Mouse (Mus musculus) embryonic fibroblast, embryonic 13.5 days (primary cell): ENCODE measurements at regions not wholly inside any gene's neighbourhood (a gene's known extent, or its start where the extent isn't known, plus 50 kb on each side); places are given as distances from the start of the nearest gene placed in this dataset.

Source experiments
- H3K27ac ChIP-seq: 2 replicates; pipeline ENCODE4 v1.5.1; 2012; ENCODE audit warnings: low read length, control low read depth, inconsistent platforms; ENCODE audit not compliant: insufficient read depth
- H3K4me1 ChIP-seq: 2 replicates; pipeline ENCODE4 v1.6.1; 2011; ENCODE audit warnings: low read length; ENCODE audit not compliant: control insufficient read depth, insufficient read depth
- H3K4me3 ChIP-seq: 2 replicates; pipeline ENCODE4 v1.5.1; 2011; ENCODE audit warnings: mild to moderate bottlenecking, control low read depth, low read length; ENCODE audit not compliant: insufficient read depth
- CTCF ChIP-seq: IDR thresholded peaks from 2 replicates; pipeline ENCODE4 v1.5.1; 2011; ENCODE audit warnings: mild to moderate bottlenecking, control low read depth, low read length, moderate library complexity, borderline replicate concordance; ENCODE audit not compliant: insufficient read depth
- POLR2A ChIP-seq: IDR thresholded peaks from 2 replicates; pipeline ENCODE4 v1.6.1; 2011; ENCODE audit warnings: low read depth, mild to moderate bottlenecking, control low read depth, low read length, moderate library complexity

DNA sequence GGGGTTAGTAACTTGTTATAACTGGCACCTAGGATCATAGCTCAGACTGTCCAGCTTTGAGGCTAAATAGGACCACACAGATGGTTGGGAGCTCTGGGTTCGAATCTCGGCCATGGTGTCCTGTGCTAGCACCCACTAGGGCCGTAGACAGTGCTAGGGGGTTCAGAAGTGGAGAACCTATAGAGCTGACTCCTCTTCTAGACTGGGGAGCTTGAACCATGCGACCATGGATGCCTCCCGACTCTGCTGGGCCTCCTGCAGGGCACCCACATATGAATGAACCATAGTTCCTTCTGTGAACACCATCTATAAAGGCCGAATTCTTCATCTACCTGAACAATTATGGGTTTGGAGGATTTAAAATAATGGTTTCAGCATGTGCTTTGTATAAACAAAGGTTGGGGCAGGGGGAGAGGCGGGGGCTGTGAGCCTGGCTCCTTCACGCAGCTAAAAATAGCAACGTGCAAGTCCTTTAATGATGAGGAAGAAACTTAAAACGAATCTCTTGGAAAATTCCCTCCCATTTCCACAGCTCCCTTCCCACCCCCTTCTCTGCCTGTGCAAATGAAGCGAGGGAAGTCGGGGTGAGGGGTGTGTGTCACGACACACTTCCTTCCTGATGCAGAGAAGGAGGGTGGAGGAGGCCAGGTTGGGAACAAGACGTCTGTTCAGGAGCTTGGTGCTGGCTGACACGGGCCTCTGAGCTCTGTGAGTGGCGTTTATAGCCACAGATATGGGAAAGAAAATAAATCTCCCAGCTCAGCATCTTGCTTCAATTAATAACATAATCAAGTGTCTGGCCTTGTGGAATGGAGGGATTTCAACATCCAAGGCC, 71.6 kb downstream of the Syf2 start:
- Histone ChIP-seq H3K27ac (peak overlapping the region; percentile 68), H3K4me3 (no peak overlapping the region), H3K4me1 (0 out of 2 replicates have a peak, but pooled peaks cover 6% of the 10 kb centered on the region)
- 0 out of 2 replicates have a peak, but pooled peaks have one; percentile 24 for TF ChIP-seq POLR2A
- TF ChIP-seq CTCF: no peak

GRCm38 (mm10) chr4:135011365-135011764, 80.7 kb downstream of the Syf2 start:
- no peak overlapping the region for H3K27ac ChIP-seq
- TF ChIP-seq POLR2A (no peak), CTCF (no peak)
- H3K4me1 ChIP-seq: no peaks in the 10 kb centered on the region

DNA sequence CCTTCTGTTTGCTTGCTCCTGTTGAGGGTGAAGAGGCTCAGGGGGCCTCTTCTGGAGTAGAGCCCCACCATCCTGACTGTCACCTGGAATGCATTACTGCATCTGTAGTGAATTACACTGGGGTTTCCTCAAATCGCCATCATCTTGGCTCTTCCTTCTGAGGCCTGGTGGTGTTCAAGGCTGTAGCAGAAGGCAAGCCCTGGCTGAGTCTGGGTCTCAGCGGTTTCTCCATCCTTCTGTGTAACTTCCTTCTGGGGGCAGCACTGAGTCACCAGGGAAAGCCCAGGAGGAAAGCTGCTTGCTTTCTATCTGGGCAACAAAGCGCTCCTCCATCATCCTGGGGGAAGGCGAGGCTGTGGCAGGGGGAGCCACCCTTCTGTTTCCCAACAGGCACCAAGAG, 82.2 kb downstream of the Syf2 start:
- TF ChIP-seq POLR2A (no peak), CTCF (no peak)
- H3K4me3 ChIP-seq: no peak overlapping the region
- H3K27ac ChIP-seq: no peak overlapping the region
- no peaks in the 10 kb centered on the region for H3K4me1 ChIP-seq

More at GRCm38 (mm10) chr4:135011365-135011764, 80.7 kb downstream of the Syf2 start:
- no peak overlapping the region for H3K4me3 ChIP-seq

GRCm38 (mm10) chr4:135013932-135014331, 83.2 kb downstream of the Syf2 start:
- Histone ChIP-seq H3K27ac (no peak overlapping the region), H3K4me1 (no peaks in the 10 kb centered on the region), H3K4me3 (no peak overlapping the region)
- 0 out of 2 replicates have a peak, but pooled peaks have one; percentile 11 for TF ChIP-seq CTCF
- TF ChIP-seq POLR2A: no peak

DNA sequence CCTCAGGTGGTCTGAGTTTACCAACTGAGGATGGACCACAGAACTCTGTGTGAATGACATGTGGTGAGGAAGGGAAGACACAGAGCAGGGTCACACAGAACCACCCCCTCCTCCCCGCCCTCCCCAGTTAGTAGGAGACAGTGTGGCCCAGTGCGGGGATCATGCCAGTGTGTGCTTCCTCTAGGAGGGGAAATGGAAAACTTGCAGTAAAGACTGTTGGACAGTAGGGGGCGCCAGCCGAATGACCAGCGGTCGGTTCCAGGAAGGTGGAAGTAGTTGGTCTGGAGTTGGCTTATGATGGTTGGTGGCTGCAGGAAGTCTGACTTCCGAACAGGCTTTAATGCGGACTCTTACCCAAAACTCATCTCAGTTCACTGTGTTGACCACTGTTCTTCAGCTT, 87.3 kb downstream of the Syf2 start:
- Histone ChIP-seq H3K4me1 (no peaks in the 10 kb centered on the region), H3K27ac (no peak overlapping the region), H3K4me3 (no peak overlapping the region)
- TF ChIP-seq CTCF (peak; percentile 43; the same call in 1 of the 2 replicates), POLR2A (no peak)

- no peaks in the 10 kb centered on the region for H3K4me1 ChIP-seq
- TF ChIP-seq POLR2A (no peak), CTCF (no peak)
Observed at GRCm38 (mm10) chr4:135019120-135019519, 88.4 kb downstream of the Syf2 start.

GRCm38 (mm10) chr4:135020262-135020991, 89.7 kb downstream of the Syf2 start:
- Histone ChIP-seq H3K27ac (no peak overlapping the region), H3K4me3 (no peak overlapping the region), H3K4me1 (no peaks in the 10 kb centered on the region)
- TF ChIP-seq POLR2A: no peak
- no peak for TF ChIP-seq CTCF

More at GRCm38 (mm10) chr4:135019120-135019519, 88.4 kb downstream of the Syf2 start:
- Histone ChIP-seq H3K27ac (no peak overlapping the region), H3K4me3 (no peak overlapping the region)

DNA sequence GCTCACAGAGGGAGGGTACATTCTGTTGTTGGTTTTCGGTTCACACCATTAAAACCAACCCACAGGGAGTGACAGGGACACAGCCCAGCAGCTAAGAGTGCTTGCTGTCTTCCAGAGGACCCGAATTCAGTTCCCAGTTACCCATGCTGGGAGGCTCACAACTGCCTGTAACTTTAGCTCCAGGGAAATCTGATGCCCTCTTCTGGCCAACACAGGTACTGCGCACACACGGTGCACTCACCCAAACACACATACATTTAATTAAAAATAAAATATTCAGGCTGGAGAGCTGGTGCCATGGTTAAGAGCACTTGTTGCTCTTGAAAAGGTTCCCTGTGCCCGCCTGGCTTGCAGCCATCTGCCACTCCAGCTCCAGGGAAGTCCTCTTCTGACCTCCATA, 92.5 kb downstream of the Syf2 start:
- Histone ChIP-seq H3K4me1 (no peaks in the 10 kb centered on the region), H3K4me3 (no peak overlapping the region), H3K27ac (no peak overlapping the region)
- no peak for TF ChIP-seq POLR2A
- TF ChIP-seq CTCF: peak; percentile 8; the same call in 1 of the 2 replicates

DNA sequence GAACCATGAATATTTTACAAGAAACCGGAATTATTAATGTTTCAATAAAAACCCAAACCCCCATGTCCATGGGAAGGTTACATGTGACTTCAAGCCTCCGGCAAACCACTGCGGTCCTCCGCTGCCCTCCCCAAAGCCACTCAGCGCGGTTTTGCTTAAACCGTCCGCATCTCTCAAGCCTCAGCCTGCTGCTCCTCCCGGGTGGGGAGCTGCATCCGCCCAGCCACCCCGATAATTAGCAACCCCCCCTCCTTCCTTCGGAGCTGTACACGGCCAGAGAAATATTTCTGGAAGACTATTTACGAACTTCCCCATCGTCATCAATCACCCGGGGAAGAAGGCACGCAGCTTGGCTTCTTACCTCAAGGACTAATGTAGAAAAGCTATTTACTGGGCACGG, 94.7 kb upstream of the Runx3 start:
- TF ChIP-seq POLR2A (no peak), CTCF (no peak)
- Histone ChIP-seq H3K4me3 (no peak overlapping the region), H3K4me1 (no peaks in the 10 kb centered on the region), H3K27ac (no peak overlapping the region)

GRCm38 (mm10) chr4:135027136-135027535, 93.3 kb upstream of the Runx3 start:
- Histone ChIP-seq H3K27ac (no peak overlapping the region), H3K4me1 (no peaks in the 10 kb centered on the region), H3K4me3 (no peak overlapping the region)
- TF ChIP-seq POLR2A (no peak), CTCF (no peak)
